Mouse (Mus musculus): ENCODE results near the gene Orai2. TPM values are rescaled to one million over a fixed set of nuclear protein-coding genes. Genes with fewer than 3 reads are reported as not detected.
"Not testable (repeated sequence)": the region's sequence is repeated elsewhere in the genome, so short reads cannot be mapped to it uniquely, and the experiment has no call there.

Orai2 gene
- polyA plus RNA-seq, 1 experiment from 2014 or later = 4.3 TPM

DNA sequence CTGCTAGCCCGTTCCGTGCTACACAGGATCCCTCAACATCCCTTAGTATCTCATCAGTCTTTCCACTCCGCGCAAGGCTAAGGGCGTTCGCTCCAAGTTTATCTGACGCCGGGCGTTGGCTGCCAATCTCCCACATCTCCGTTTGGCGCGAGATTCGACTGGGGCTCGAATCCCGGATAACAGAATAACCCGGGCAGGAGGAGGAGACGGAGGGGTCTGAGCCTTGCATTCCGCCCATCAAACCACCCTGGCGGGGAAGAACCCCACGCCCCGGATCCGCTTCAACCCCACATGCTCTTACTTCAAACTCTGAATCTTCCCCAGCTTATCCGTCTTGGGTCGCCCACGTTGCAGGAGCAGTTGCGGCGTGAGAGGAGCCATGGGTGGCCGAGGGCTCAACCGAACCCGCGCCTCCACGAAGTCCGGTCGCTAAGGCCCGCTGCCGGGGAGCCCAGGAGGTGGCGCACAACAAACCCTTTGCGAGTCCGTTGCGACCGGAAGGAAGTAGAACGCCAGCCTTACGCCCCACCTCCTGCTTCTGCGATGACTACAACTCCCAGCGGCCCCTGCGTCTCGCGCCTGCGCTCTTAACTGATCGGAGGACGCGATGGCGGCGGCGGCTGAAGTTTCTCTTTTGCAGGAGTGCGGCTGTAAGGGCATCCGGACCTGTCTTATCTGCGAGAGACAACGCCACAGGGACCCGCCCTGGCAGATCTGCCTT lies 34.8 kb downstream of the Orai2 start, which contains the start of the genes Lrwd1 and Alkbh4:
Lrwd1 (minus strand) TSS at position 504 of the 721 bp plus-strand sequence.
Alkbh4 (plus strand) TSS at position 576 of the 721 bp plus-strand sequence.
- Histone ChIP-seq H3K36me3 (ENCODE audit: control insufficient read depth, insufficient read depth) (peaks cover 18% of the 10 kb centered on the region), H3K4me3 (ENCODE audit: low read length) (peak within 1 kb of the TSS; percentile 68), H3K27ac (ENCODE audit: low read length) (peak within 1 kb of the TSS; percentile 62), H3K9ac (ENCODE audit: low read length) (peak within 1 kb of the TSS; percentile 91), H3K27me3 (ENCODE audit: control insufficient read depth, insufficient read depth, low read length) (no peaks in the 10 kb centered on the region), H3K9me3 (replicated peaks; ENCODE audit: control insufficient read depth, low read length) (no peaks in the 10 kb centered on the region), H3K4me1 (ENCODE audit: control insufficient read depth, insufficient read depth, low read length) (peaks cover 10% of the 10 kb centered on the region), H3K4me2 (ENCODE audit: low read depth, low read length) (peak within 1 kb of the TSS; percentile 78)
- under 1% methylated on average over 60 of the region's 60 CpGs for WGBS
- ATAC-seq (replicated peaks; ENCODE audit: extremely low read depth, insufficient read depth, low FRiP score) = peak; percentile 94

- Histone ChIP-seq H3K36me3 (ENCODE audit: control insufficient read depth, insufficient read depth) (peaks cover 39% of the 10 kb centered on the region), H3K4me3 (ENCODE audit: low read length) (no peak overlapping the region), H3K9me3 (replicated peaks; ENCODE audit: control insufficient read depth, low read length) (no peaks in the 10 kb centered on the region), H3K4me2 (ENCODE audit: low read depth, low read length) (no peak overlapping the region), H3K4me1 (ENCODE audit: control insufficient read depth, insufficient read depth, low read length) (peaks cover 7% of the 10 kb centered on the region), H3K27ac (ENCODE audit: low read length) (no peak overlapping the region), H3K9ac (ENCODE audit: low read length) (no peak overlapping the region), H3K27me3 (ENCODE audit: control insufficient read depth, insufficient read depth, low read length) (no peaks in the 10 kb centered on the region)
- 87% methylated on average over 10 of the region's 10 CpGs for WGBS
- no peak for ATAC-seq (replicated peaks; ENCODE audit: extremely low read depth, insufficient read depth, low FRiP score)
These were observed 48.3 kb downstream of the Orai2 start for GRCm38 (mm10) chr5:136122165-136122564.

GRCm38 (mm10) chr5:136116784-136117112 lies 53.8 kb downstream of the Orai2 start:
- Histone ChIP-seq H3K9ac (ENCODE audit: low read length) (peak overlapping the region; percentile 93), H3K4me2 (ENCODE audit: low read depth, low read length) (peak overlapping the region; percentile 96), H3K4me1 (ENCODE audit: control insufficient read depth, insufficient read depth, low read length) (peaks cover 8% of the 10 kb centered on the region), H3K9me3 (replicated peaks; ENCODE audit: control insufficient read depth, low read length) (no peaks in the 10 kb centered on the region), H3K36me3 (ENCODE audit: control insufficient read depth, insufficient read depth) (peaks cover 14% of the 10 kb centered on the region), H3K4me3 (ENCODE audit: low read length) (peak overlapping the region; percentile 90), H3K27me3 (ENCODE audit: control insufficient read depth, insufficient read depth, low read length) (no peaks in the 10 kb centered on the region), H3K27ac (ENCODE audit: low read length) (no peak overlapping the region)
- peak; percentile 43 for ATAC-seq (replicated peaks; ENCODE audit: extremely low read depth, insufficient read depth, low FRiP score)
- WGBS = 0% methylated on average over 22 of the region's 22 CpGs

- Histone ChIP-seq H3K9ac (ENCODE audit: low read length) (peak within 1 kb of the TSS; percentile 93), H3K36me3 (ENCODE audit: control insufficient read depth, insufficient read depth) (peaks cover 13% of the 10 kb centered on the region), H3K27ac (ENCODE audit: low read length) (no peak within 1 kb of the TSS), H3K4me1 (ENCODE audit: control insufficient read depth, insufficient read depth, low read length) (peaks cover 8% of the 10 kb centered on the region), H3K4me2 (ENCODE audit: low read depth, low read length) (peak within 1 kb of the TSS; percentile 96), H3K27me3 (ENCODE audit: control insufficient read depth, insufficient read depth, low read length) (no peaks in the 10 kb centered on the region), H3K4me3 (ENCODE audit: low read length) (peak within 1 kb of the TSS; percentile 90), H3K9me3 (replicated peaks; ENCODE audit: control insufficient read depth, low read length) (no peaks in the 10 kb centered on the region)
- WGBS = 3% methylated on average over 42 of the region's 42 CpGs
- ATAC-seq (replicated peaks; ENCODE audit: extremely low read depth, insufficient read depth, low FRiP score) = peak; percentile 96
These were observed 54.4 kb downstream of the Orai2 start, which contains the start of gene Polr2j for GRCm38 (mm10) chr5:136115891-136116783. Gene Polr2j, plus strand, starts transcription at chr5:136116631.

GRCm38 (mm10) chr5:136113546-136113945 lies 57.0 kb downstream of the Orai2 start:
- 28% methylated on average over 4 of the region's 4 CpGs for WGBS
- H3K36me3 ChIP-seq (ENCODE audit: control insufficient read depth, insufficient read depth); H3K4me3 ChIP-seq (ENCODE audit: low read length); H3K9ac ChIP-seq (ENCODE audit: low read length); H3K4me1 ChIP-seq (ENCODE audit: control insufficient read depth, insufficient read depth, low read length); ATAC-seq (replicated peaks; ENCODE audit: extremely low read depth, insufficient read depth, low FRiP score); H3K27ac ChIP-seq (ENCODE audit: low read length); H3K27me3 ChIP-seq (ENCODE audit: control insufficient read depth, insufficient read depth, low read length); H3K9me3 ChIP-seq (replicated peaks; ENCODE audit: control insufficient read depth, low read length); H3K4me2 ChIP-seq (ENCODE audit: low read depth, low read length): not testable (repeated sequence)

DNA sequence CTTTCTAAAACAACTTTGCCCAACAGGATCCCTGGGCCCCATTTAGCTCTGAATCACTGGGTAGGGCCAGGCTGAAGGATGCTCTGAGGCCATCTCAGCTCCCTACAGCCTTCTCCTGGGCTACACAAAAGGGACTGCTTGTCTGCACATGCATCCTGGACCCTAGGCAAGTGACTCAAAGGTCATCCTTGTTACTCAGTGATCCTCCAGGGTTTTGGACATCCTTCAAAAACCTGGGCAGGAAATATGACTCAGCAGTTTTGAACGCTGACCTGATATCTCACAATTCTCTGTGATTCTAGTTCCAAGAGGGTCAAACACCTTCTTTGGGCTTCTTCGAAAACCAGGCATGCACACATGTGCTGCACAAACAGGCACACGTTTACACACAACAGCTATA lies 61.5 kb downstream of the Orai2 start:
- H3K27me3 ChIP-seq (ENCODE audit: control insufficient read depth, insufficient read depth, low read length) = no peaks in the 10 kb centered on the region
- no peak for ATAC-seq (replicated peaks; ENCODE audit: extremely low read depth, insufficient read depth, low FRiP score)
- H3K9ac ChIP-seq (ENCODE audit: low read length) = no peak overlapping the region
- H3K27ac ChIP-seq (ENCODE audit: low read length) = no peak overlapping the region
- no peaks in the 10 kb centered on the region for H3K36me3 ChIP-seq (ENCODE audit: control insufficient read depth, insufficient read depth)
- 62% methylated on average over 3 of the region's 3 CpGs for WGBS
- H3K4me1 ChIP-seq (ENCODE audit: control insufficient read depth, insufficient read depth, low read length) = no peaks in the 10 kb centered on the region
- H3K4me3 ChIP-seq (ENCODE audit: low read length) = no peak overlapping the region
- H3K9me3 ChIP-seq (replicated peaks; ENCODE audit: control insufficient read depth, low read length) = no peaks in the 10 kb centered on the region; the same call in 1 of the 2 replicates
- H3K4me2 ChIP-seq (ENCODE audit: low read depth, low read length) = no peak overlapping the region

- Histone ChIP-seq H3K9me3 (replicated peaks; ENCODE audit: control insufficient read depth, low read length) (no peaks in the 10 kb centered on the region; the same call in 1 of the 2 replicates), H3K9ac (ENCODE audit: low read length) (no peak overlapping the region), H3K4me3 (ENCODE audit: low read length) (no peak overlapping the region), H3K4me1 (ENCODE audit: control insufficient read depth, insufficient read depth, low read length) (no peaks in the 10 kb centered on the region), H3K27ac (ENCODE audit: low read length) (no peak overlapping the region), H3K4me2 (ENCODE audit: low read depth, low read length) (no peak overlapping the region), H3K36me3 (ENCODE audit: control insufficient read depth, insufficient read depth) (no peaks in the 10 kb centered on the region), H3K27me3 (ENCODE audit: control insufficient read depth, insufficient read depth, low read length) (no peaks in the 10 kb centered on the region)
- WGBS = 44% methylated on average over 2 of the region's 2 CpGs
- ATAC-seq (replicated peaks; ENCODE audit: extremely low read depth, insufficient read depth, low FRiP score) = no peak
These were observed 62.0 kb downstream of the Orai2 start for GRCm38 (mm10) chr5:136108486-136108885.

DNA sequence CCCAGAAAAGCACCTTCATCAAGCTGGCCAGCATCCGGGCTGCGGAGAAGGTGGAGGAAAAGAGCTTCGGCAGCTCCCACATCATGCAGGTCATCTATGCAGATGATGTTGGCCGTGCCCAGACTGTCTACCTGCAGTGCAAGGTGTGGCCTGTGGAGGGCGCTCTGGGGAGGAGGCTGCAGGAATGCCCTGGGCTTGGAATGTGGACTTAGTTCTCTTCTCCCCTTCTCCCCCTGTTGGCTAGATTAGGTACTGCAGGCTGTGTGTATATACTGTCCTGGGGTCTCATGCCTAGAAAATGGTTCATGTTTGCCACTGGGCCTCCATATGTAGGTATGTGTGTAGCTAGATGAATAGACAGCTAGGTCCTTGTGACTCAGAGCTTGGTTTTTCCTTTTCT lies 66.0 kb downstream of the Orai2 start:
- no peaks in the 10 kb centered on the region; the same call in 1 of the 2 replicates for H3K9me3 ChIP-seq (replicated peaks; ENCODE audit: control insufficient read depth, low read length)
- ATAC-seq (replicated peaks; ENCODE audit: extremely low read depth, insufficient read depth, low FRiP score) = no peak
- no peak overlapping the region for H3K4me3 ChIP-seq (ENCODE audit: low read length)
- H3K4me1 ChIP-seq (ENCODE audit: control insufficient read depth, insufficient read depth, low read length) = peaks cover 6% of the 10 kb centered on the region
- 85% methylated on average over 5 of the region's 5 CpGs for WGBS
- no peaks in the 10 kb centered on the region for H3K36me3 ChIP-seq (ENCODE audit: control insufficient read depth, insufficient read depth)
- no peaks in the 10 kb centered on the region for H3K27me3 ChIP-seq (ENCODE audit: control insufficient read depth, insufficient read depth, low read length)
- no peak overlapping the region for H3K9ac ChIP-seq (ENCODE audit: low read length)
- H3K4me2 ChIP-seq (ENCODE audit: low read depth, low read length) = no peak overlapping the region
- no peak overlapping the region for H3K27ac ChIP-seq (ENCODE audit: low read length)
